Mouse (Mus musculus) layer of hippocampus, adult 9-10 months (tissue): ENCODE data around the gene Gimap9.
A peak's percentile ranks its signal among the peaks of the same experiment; 100 is the strongest.

Source experiments
- DNase-seq: peaks from one replicate; pipeline ENCODE4 v3.0.0; 2022; ENCODE audit warnings: low spot score

Gimap9 gene

DNA sequence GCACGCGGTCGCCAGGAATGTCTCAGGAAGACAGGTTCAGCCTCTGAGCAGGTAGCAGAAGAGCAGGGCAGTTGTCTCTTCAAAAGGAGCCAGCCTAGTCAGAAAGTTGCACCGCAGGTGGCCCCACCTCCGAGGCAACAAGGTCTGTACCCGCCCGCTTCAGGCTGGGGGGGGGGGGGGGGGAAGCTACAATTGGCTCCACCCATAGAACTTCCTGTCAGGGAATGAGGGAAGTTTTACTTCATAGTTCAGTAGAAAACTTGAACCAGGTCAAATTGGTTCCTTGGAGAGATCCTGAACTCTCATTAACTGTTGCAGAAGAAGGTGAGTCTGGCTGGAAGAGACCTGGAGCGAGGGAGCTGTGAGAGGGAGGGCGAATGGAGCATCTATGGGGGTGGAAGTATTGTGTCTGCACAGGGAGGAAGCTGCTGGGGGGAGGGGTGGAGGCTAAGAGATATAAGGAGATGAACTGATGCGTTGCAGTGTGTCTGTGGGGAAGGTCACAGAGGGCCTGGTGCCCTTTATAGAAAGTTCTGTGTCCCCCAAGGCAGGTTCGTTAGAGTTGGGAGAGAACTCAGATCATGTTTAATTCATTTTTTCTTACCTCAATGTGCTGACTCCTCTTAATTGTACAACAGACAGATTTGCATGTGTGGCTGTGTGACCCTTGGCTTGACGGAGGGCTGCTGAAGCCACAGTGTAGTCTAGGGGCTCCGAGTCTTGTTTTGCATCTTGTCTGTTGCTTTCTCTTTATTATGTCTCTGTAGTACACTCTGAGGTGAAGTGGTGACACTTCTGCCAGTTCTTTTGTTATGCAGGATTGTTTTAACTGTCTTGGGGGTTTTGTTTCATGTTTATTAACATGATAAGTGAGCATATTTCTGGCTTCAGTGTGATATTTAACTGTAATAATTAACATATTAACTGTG is at the start of gene Gimap9:
TSS of gene Gimap9 (plus strand) at position 199 of the 929 bp plus-strand sequence.
- no peak for DNase-seq

DNA sequence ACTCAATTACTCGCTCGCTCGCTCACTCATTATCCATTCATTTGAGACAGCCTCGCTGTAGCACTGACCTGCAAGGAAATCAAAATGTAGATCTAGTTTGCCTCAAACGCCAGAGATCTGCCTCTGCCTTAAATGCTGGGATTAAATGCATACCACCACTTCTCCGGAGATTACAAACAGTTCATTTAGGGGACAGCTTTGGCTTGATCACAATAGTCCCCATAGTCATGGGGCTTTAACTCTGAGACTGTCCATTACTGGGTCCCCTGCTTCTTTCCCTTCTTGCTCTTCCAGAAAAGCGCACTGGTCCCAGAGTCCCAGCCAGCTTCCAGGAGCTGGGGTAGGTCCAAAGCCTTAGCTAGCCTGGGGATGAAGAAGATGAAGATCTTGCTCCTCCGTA is 49.5 kb upstream of the Gimap9 start, which contains the start of gene AI854703:
TSS of gene AI854703 (plus strand) at position 301 of the 400 bp plus-strand sequence.
- DNase-seq: no peak

DNA sequence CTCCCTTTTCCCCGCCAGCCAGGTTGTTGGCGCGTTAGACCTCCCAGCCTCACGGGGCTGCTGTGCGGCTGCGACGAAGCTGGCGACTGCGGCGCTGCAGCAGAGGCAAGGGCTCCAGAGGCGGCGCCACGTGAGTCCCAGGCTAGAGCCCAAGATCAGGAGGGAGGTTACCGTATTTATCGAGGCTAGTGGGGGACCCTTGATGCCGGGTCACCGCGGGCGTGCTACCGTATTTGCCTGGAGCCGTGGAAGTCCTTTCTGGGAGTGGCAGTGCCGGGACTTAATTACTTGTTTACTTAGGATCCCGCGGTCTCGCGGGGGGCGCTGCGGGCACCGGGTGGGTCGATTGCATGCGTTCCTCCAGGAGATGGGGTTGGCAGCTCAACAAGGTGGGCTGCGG is 48.9 kb upstream of the Gimap9 start:
- no peak for DNase-seq

DNA sequence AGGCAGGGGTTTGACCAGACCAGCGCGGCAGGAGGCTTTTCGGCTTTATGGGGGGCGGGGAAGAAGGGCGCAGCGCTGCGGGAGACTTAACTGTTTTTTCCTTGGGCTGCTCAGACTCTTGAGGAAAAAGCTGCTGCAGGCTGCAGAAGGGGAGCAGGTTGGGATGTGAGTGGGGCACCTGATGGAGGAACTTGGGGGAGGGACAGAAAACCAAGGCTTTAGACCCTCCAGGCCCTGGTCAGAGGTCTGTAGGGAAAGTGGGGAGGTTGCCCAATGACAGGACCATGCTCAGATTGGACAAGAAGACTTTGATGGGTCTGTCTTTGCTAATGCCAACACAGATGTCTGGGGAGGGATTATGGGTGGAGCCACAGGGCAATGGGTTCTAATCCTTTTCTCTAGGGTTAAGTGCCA is 48.4 kb upstream of the Gimap9 start:
- DNase-seq: no peak

DNA sequence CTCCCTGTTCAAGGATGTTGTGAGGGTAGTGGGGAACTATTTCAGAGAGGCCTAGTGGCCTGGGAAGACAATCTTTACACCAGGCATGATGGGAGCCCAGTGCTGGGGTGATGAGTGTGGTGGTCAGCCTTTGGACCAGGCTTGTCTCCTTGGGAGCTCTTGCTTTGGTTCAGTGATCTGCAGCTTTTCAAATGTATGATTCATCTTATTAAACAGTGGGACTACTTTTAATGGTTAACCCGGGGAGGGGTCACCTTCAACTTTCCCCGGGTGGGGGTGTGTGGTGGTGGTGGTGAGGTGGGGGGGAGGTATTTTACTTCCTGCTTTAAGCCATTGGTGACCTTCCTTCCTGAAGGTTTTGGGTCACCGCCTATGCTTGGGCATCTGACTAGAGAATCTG is 47.6 kb upstream of the Gimap9 start:
- no peak for DNase-seq

DNA sequence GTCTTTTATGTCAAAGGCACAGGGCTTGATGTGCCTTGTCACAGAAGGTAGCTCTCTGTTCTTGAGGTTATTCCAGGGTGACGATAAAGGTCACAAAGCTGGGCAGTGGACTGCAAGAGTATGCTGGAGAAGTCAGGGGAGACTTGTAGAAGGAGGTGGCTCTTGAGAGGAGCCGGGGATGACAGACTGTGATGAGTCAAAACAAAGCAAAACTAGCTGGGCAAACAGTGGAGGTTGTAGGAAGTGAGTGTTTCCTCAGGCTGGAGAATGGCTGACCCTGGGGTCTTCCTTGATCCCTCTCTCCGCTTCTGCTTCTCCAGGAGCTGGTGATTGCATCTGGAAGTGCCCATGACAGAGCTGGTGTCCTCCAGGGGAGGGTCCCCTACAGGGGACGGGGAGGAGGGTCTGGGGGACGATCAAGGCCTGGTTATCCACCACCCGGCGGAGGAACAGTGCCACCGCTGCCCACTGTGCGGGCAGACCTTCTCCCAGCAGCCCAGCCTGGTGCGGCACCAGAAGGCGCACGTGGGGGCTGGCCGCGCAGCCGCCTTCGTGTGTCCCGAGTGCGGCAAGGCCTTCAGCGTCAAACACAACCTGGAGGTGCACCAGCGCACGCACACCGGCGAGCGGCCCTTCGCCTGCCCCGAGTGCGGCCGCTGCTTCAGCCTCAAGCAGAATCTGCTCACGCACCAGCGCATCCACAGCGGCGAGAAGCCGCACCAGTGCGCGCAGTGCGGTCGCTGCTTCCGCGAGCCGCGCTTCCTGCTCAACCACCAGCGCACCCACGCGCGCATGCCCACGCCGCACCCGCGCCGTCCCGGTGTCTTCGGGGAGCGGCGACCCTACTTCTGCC is 46.9 kb upstream of the Gimap9 start:
- no peak for DNase-seq

DNA sequence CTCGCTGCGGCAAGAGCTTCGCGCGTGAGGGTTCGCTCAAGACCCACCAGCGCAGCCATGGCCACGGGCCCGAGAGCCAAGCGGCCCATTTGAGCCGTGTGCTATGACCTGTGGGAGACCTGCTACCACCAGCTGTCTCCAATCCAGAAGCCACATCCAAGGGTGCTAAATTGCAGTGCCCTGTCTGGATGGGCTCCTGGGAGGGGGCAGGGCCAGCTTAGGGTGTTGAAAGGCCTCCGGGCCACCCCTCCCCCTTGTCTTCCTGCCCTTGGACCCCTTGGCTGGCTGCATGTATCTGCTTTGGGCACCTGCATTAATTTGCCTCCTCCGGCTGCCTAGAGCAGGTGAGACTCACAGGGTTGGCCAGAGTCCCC is 46.3 kb upstream of the Gimap9 start:
- no peak for DNase-seq

DNA sequence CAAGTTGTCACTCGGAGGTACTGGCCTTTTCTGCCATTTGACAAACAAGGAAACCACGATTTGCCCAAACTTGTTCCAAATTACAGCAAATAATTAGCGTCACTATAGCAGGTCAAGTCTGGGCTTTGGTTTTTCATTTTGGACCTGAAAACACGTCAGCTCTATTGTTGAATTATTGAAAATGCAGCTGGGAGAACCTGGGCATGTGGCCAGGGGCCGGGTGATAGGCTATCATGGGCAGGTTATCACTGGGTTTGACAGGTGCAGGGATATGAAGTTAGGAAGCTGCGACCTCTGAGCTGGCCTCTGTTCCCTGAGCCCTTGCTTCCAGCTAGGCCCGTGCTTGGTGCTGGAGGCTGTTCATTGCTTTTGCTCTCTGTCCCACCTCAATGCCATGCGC is 45.1 kb upstream of the Gimap9 start:
- no peak for DNase-seq

DNA sequence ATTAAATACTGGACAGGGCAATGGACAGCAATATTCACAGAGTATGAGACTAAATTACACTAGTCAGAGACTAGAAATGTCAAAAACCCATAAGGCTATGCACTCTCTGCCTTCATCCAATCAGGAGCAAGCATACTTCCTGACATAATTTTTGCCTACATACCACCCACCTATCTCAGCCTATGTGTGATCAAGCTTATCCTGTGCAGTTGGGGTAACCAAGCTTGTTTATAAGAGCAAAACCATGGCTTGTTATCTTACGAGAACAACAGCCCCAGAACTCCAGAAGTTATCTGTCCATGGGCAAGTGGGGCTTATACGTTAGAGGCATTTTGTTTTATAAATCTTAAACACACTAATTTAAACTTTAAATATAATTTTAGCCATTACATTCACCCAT is 40.8 kb upstream of the Gimap9 start:
- no peak for DNase-seq

DNA sequence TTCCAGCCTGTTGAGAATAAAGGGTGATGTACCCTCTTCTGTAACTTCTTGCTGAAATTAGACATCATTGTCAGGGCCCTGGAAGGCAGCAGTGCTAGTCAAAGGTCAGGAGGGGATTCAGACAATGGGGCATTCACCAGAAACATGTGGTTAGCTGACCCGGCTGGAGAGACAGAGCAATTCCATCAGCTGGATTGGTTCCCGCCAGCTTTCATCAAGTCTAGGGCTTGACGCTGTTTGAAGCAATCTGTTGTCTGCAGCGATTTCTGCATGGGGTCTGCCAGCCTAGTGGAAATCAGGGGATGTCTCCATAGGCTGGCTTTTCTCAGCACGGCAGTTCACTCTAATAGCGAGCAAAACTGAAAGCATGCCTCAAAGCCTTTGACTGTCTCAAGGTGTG is 39.4 kb upstream of the Gimap9 start:
- DNase-seq: no peak

DNA sequence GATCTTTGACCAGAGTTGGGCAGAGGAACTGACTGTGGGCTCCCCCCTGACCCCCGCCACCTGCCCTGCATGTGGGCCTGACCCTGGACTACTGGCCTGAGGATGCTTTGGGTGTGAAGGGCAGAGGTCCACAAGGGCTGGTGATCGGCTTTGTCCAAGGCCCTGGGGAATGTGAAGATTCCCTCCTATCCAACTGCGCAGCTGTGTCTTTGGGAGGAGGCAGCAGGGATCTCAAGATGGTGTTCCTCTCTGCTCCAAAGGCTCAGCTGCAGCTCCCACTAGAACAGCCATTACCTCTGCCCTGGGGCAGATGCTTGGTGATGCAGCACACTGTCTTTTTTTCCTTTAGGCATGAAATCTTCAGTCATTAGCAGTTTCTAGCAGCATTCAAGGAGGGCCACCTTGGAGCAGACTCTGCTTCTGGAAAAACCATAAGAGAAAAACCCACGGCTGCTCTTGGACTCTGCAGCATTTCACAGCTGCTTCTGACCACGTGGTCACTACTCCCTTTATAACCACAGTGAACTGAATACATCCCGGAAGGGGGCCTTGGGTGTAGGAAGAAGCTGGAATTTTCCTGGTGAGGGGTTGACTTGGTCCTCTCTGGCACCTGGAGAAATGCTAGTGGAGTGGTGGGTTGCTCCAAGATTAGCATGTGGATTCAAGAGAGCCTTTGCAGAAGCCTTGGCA is 38.0 kb upstream of the Gimap9 start:
- DNase-seq: no peak

DNA sequence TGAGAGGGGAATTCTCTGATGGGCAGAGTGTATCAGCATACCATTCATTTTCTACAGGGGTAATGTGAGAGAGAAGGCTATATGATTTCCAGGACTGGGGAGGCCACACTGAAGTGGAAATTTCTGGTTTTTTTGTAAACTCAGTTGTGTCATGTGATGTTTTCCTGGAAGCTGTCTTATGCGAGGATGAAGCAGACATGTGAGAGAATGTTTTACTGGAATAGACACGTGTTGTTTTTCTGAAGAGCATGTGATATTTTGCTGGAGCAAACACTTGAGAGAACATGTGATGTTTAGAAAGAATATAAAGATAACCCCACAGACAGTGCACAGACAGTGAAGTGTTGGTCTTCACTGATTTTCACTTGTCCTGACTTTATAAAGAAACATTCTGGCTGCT is 37.4 kb upstream of the Gimap9 start:
- no peak for DNase-seq

DNA sequence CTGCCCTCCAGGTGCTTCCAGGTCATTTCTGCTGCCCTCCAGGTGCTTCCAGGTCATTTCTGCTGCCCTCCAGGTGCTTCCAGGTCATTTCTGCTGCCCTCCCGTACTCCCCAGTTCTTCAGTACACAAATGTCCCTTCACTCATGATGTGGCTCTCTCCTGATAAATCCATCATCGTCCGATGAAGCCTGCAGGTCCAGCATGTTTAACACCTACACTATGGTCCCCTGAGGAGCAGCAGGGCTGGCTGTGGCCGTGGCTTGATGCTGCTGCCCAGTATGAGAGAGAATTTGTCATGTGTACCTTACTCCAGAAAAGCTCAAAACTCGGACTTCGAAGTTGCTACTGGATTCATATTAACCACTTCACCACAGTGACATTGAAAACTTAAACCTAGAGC is 34.5 kb upstream of the Gimap9 start:
- DNase-seq: no peak

DNA sequence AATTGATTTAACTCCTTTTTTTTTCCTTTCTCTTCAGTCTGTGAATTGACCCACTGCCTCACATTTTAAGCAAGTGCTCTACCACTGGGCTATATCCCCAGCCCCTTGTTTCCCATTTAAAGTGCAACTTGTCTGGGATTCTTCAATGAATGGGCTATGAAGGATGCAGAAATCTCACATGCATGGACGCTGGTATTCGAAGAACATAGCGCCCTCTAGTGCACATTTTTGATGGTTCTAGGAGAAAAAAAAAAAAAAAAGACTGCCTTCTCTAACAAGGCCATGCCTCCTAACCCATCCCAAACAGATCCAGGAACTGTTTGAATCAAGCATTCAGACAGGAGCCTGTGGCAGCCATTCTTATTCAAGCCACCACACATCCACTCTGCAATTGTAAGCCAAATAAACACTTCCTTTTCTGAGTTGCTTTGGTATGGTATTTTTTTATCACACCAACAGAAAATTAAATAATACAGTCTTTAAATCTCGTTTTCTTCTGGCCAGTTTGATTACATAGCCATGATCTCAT is 33.1 kb upstream of the Gimap9 start:
- no peak for DNase-seq

DNA sequence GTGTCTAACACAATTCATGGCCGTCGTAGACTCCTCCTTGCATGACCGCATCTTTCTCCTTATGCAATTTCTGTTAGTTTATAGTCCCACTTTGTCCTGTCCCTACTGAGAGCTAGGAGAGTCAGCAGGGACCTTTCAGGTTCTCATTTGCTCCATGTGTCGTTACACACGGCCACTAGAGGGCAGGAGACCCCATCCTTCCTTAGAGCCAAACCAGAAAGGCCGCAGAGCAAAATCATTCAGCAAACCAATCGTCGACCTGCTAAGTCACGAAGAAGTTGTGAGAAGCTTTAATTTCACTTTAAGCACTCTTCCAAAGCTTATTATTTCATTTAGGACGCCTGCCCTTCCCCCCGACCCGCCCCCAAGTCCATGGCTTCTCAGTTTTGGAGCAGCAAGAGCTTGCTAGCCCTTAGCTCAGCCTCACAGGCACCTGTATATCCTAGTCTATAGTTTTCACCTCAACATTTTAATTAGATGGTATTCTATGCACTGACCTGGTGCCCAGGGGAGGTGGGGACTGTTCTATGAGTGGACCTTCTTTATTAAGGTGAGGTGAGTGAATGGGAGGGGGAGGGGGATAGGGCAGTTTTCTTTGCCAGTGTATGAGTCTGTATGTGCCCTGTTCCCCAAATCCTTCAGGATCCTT is 30.1 kb upstream of the Gimap9 start:
- peak; percentile 42 for DNase-seq

DNA sequence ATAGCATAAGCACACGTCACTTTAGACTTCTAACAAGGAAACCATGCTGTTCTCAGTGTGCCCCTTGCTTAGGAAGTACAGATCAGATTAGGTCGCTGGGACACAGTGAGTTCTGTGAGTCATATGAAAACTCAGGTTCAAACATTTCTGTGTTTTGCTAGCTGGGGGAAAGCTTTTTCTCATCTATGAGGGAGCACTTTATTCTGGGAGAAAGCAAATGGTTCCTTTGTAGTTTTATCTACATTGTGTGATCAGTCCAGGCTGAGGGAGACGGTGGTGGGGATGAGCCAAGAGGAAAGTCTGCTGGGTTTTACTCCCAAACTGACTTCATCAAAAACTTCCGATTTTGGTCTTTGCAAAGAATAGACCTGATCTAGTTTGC is 29.6 kb upstream of the Gimap9 start:
- no peak for DNase-seq

DNA sequence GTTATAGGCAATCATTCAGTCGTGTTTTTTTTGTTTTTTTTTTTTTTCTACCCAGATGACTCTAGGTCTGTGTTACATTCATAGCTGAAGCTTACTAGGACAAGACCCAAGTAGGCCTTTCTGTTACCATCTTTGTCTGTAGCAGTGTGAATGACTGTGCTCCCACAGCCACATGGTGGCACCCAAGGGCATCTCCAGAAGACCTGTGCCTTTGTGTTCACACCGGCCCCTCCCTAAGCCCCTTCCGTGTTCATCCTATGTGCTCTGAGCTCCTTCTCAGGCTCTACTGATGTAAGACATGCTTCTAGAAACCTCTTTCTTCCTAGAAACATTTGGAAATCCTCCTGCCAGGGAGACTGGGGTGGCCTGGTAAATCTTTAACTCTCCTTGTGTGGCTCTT is 28.9 kb upstream of the Gimap9 start, which contains the start of gene Gimap8:
TSS of gene Gimap8 (plus strand) at position 240 of the 400 bp plus-strand sequence.
- no peak for DNase-seq

DNA sequence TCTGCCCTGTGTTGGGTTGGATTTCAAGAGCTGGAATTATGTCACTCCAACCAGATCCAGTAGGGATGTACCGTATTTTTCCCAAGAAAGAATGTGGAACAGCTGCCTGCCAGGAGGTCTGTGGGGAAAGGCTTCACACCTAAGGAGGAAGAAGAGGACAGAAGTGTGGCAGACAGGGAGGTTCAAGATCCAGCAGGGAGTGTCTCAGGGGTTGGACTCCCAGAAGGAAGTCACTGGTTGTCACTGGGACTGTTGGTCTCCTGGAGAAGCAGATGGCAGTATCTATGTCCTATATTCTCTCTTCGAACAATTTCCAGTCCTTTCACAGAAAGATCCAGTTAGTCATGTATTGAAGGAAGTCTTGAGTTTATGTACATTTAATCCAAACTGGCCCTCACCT is 28.3 kb upstream of the Gimap9 start:
- DNase-seq: no peak

DNA sequence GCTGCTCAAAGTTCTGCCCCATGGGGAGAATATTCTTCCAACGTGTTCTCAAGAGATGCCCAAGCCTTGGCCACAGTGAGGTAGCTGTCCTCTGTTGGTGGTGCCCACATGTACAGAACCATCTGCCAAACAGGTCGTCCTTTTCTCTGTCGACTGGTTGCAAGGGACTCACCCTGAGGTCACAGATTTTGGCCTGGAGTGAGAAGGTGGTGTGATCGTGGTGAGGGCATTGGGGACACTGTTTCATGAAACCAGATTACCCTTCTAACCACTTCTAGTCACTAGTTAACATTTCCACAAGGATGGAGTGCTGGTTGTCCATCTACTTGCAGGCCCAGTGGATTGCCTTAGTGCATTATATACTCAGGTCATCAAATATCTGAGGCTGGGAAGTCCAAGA is 27.1 kb upstream of the Gimap9 start:
- no peak for DNase-seq

DNA sequence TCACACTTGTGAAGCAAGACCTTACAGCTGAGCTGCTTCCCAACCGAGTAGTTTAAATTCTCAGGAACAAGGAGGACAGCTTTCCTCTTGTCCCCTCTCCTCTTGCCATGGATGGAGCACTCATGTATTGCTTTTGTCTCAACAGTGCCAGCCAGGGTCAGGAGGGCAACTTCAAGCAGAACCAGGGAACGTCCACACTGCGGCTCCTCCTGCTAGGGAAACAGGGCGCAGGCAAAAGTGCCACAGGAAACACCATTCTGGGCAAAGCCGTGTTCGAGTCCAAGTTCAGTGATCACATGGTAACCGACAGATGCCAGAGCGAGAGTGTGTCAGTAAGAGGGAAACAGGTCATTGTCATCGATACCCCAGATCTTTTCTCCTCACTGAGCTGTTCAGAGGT is 25.9 kb upstream of the Gimap9 start:
- no peak for DNase-seq

DNA sequence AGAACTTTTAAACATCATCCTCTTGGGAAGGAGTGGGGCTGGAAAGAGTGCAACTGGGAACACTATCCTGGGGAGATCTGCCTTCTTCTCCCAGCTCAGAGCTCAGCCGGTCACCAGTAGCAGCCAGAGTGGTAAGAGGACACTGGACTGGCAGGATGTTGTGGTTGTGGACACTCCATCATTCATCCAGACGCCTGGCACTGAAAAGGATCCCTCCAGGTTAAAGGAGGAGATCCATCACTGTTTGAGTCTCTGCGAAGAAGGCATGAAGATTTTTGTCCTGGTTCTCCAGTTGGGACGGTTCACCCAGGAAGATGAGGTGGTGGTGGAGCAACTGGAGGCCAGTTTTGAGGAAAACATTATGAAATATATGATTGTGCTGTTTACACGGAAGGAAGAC is 17.2 kb upstream of the Gimap9 start:
- DNase-seq: no peak

DNA sequence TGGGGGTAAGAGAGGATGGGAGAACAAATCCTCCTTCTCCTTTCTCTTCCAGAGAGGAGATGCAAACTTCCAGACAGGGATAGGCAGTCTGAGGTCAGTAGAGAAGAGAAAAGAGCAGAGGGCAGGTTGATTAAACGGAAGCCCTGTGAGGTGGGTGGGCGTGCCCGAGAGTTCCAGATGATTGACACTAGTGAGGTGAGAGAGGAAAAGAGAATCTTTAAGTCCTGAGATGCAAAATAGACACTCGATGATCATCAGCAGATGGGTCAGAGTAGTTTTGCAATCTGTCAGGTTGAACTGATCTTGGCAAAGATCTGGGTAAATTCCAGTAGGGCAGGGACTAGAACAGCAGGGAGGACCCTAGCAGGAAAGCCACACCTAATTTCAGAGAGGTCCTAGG is 11.2 kb upstream of the Gimap9 start:
- DNase-seq: no peak
